Mouse (Mus musculus) MEL (cell line): Measurements from ENCODE around the gene Nudt15. TPM values are rescaled to one million over a fixed set of nuclear protein-coding genes. Genes with fewer than 3 reads are reported as not detected.

Experiments used
- DNase-seq: peaks from one replicate; pipeline ENCODE4 v3.0.0; 2011; ENCODE audit warnings: low read depth, low spot score
- H3K27ac ChIP-seq: 2 replicates; pipeline ENCODE4 v1.5.1; 2012; ENCODE audit warnings: low read depth, mild to moderate bottlenecking, control low read depth, low read length, moderate library complexity; ENCODE audit not compliant: control insufficient read depth
- H3K27me3 ChIP-seq, 2 experiments: fragments of 150-350 bp in 1 of 2; sonication (generic) in 1 of 2; 2 replicates each; pipeline ENCODE4 v1.6.1; 2012; ENCODE audit warnings: low read length in 2 of 2, mild to moderate bottlenecking in 2 of 2, improper control_type of control experiment in 1 of 2, moderate library complexity in 1 of 2; ENCODE audit not compliant: insufficient read depth in 2 of 2, control insufficient read depth in 1 of 2
- H3K36me3 ChIP-seq, 2 experiments: 2 replicates each; pipeline ENCODE4 v1.6.1; 2012 to 2014; ENCODE audit warnings: low read length in 2 of 2, improper control_type of control experiment in 1 of 2, inconsistent platforms in 1 of 2, mild to moderate bottlenecking in 1 of 2; ENCODE audit not compliant: insufficient read depth in 2 of 2, control insufficient read depth in 1 of 2
- H3K4me1 ChIP-seq, 2 experiments: fragments of 150-350 bp in 1 of 2; sonication (generic) in 1 of 2; 2 replicates each; pipeline ENCODE4 v1.6.1; 2012; ENCODE audit warnings: low read length in 2 of 2, improper control_type of control experiment in 1 of 2, mild to moderate bottlenecking in 1 of 2; ENCODE audit not compliant: insufficient read depth in 2 of 2, control insufficient read depth in 1 of 2
- H3K4me3 ChIP-seq, 2 experiments: fragments of 150-350 bp in 1 of 2; sonication (generic) in 1 of 2; 2 replicates each; pipeline ENCODE4 v1.5.1; 2012; ENCODE audit warnings: low read depth in 2 of 2, low read length in 2 of 2, mild to moderate bottlenecking in 2 of 2, moderate library complexity in 2 of 2, control low read depth in 1 of 2, improper control_type of control experiment in 1 of 2; ENCODE audit not compliant: control insufficient read depth in 1 of 2, insufficient read depth in 1 of 2
- H3K79me2 ChIP-seq: 2 replicates; pipeline ENCODE4 v1.6.1; 2012; ENCODE audit warnings: mild to moderate bottlenecking, low read length, moderate library complexity; ENCODE audit not compliant: control insufficient read depth, poor library complexity, insufficient read depth
- H3K9ac ChIP-seq: 2 replicates; pipeline ENCODE4 v1.6.1; 2012; ENCODE audit warnings: low read depth, mild to moderate bottlenecking, control low read depth, low read length, moderate library complexity; ENCODE audit not compliant: control insufficient read depth, poor library complexity, severe bottlenecking
- H3K9me3 ChIP-seq: fragments of 150-350 bp; sonication (generic); replicated peaks from 2 replicates; pipeline ENCODE4 v1.6.1; 2012; ENCODE audit warnings: mild to moderate bottlenecking, low read length, improper control_type of control experiment, moderate library complexity; ENCODE audit not compliant: insufficient read depth
- CHD1 ChIP-seq: IDR thresholded peaks from 2 replicates; pipeline ENCODE4 v1.6.1; 2012; ENCODE audit warnings: low read depth, mild to moderate bottlenecking, inconsistent platforms, low read length, improper control_type of control experiment
- ELF1 ChIP-seq: IDR thresholded peaks from 2 replicates; pipeline ENCODE4 v1.6.1; 2014; ENCODE audit warnings: low read depth, mild to moderate bottlenecking, inconsistent platforms, low read length, improper control_type of control experiment, moderate library complexity
- ETS1 ChIP-seq: IDR thresholded peaks from 2 replicates; pipeline ENCODE4 v1.6.1; 2012; ENCODE audit warnings: low read depth, mild to moderate bottlenecking, inconsistent platforms, low read length, improper control_type of control experiment, moderate library complexity
- KAT2A ChIP-seq: conservative IDR thresholded peaks from 2 replicates; pipeline ENCODE4 v1.6.1; 2012; ENCODE audit warnings: low read depth, low read length, improper control_type of control experiment, inconsistent platforms
- MAX ChIP-seq: IDR thresholded peaks from 2 replicates; pipeline ENCODE4 v1.6.1; 2011; ENCODE audit warnings: low read length, improper control_type of control experiment
- MYB ChIP-seq: IDR thresholded peaks from 2 replicates; pipeline ENCODE4 v1.6.1; 2011; ENCODE audit warnings: mild to moderate bottlenecking, low read depth, low read length, improper control_type of control experiment
- MYC ChIP-seq: IDR thresholded peaks from 2 replicates; pipeline ENCODE4 v1.6.1; 2011; ENCODE audit warnings: low read depth, mild to moderate bottlenecking, low read length, improper control_type of control experiment, moderate library complexity
- NRF1 ChIP-seq: IDR thresholded peaks from 2 replicates; pipeline ENCODE4 v1.6.1; 2014; ENCODE audit warnings: low read depth, mild to moderate bottlenecking, inconsistent platforms, low read length, improper control_type of control experiment, moderate library complexity; ENCODE audit not compliant: poor library complexity, insufficient read depth, severe bottlenecking
- POLR2A ChIP-seq, 2 experiments: IDR thresholded peaks; 2 replicates each; pipeline ENCODE4 v1.6.1; 2011 to 2012; ENCODE audit warnings: low read length in 2 of 2, mild to moderate bottlenecking in 2 of 2, control low read depth in 1 of 2, improper control_type of control experiment in 1 of 2, low read depth in 1 of 2, moderate library complexity in 1 of 2; ENCODE audit not compliant: control insufficient read depth in 1 of 2, insufficient read depth in 1 of 2, poor library complexity in 1 of 2
- POLR2AphosphoS5 ChIP-seq: IDR thresholded peaks from 2 replicates; pipeline ENCODE4 v1.6.1; 2012; ENCODE audit warnings: low read depth, borderline replicate concordance, mild to moderate bottlenecking, inconsistent platforms, low read length, moderate library complexity, mixed read lengths
- RAD21 ChIP-seq: IDR thresholded peaks from 2 replicates; pipeline ENCODE4 v1.6.1; 2011; ENCODE audit warnings: mild to moderate bottlenecking, low read depth, low read length, improper control_type of control experiment
- RCOR1 ChIP-seq: IDR thresholded peaks from 2 replicates; pipeline ENCODE4 v1.6.1; 2012; ENCODE audit warnings: low read depth, mild to moderate bottlenecking, inconsistent platforms, low read length, improper control_type of control experiment
- SIN3A ChIP-seq: IDR thresholded peaks from 2 replicates; pipeline ENCODE4 v1.6.1; 2012; ENCODE audit warnings: low read length, improper control_type of control experiment, inconsistent platforms
- TCF12 ChIP-seq: IDR thresholded peaks from 2 replicates; pipeline ENCODE4 v1.6.1; 2014; ENCODE audit warnings: low read depth, mild to moderate bottlenecking, inconsistent platforms, low read length, improper control_type of control experiment, moderate library complexity
- USF1 ChIP-seq: IDR thresholded peaks from 2 replicates; pipeline ENCODE4 v1.6.1; 2014; ENCODE audit warnings: low read depth, mild to moderate bottlenecking, inconsistent platforms, low read length, improper control_type of control experiment, moderate library complexity
- ZNF384 ChIP-seq: IDR thresholded peaks from 2 replicates; pipeline ENCODE4 v1.6.1; 2012; ENCODE audit warnings: low read depth, mild to moderate bottlenecking, inconsistent platforms, low read length, improper control_type of control experiment
- polyA plus RNA-seq, 2 experiments: library from polyadenylated mRNA; stranded (reverse) in 1 of 2; unstranded in 1 of 2; fragments of >175 nt in 1 of 2; fragments of >200 nt in 1 of 2; gene quantifications; 2 replicates each; pipeline versions ENCODE4 v1.2.1 to v1.2.4; 2012; ENCODE audit warnings: low replicate concordance in 2 of 2, low read depth in 1 of 2; ENCODE audit not compliant: insufficient read length in 2 of 2, insufficient read depth in 1 of 2, missing spikeins in 1 of 2
- total RNA-seq: library from RNA; depleted of rRNA; stranded (reverse); fragments of 300-350 nt; gene quantifications from 2 replicates; pipeline ENCODE4 v1.2.3, GENCODE M21; 2012; rRNA removed

The Nudt15 gene
- total and polyA plus RNA-seq, 3 experiments = 8.8 to 12.3 TPM; not detected in 1

GRCm38 (mm10) chr14:73470593-73470992 lies 77.4 kb downstream of the Nudt15 start:
- H3K27me3 ChIP-seq = peaks cover 2 to 3% of the 10 kb centered on the region in 2 experiments
- H3K4me1 ChIP-seq = peaks cover 0 to 10% of the 10 kb centered on the region in 2 experiments; a peak in 2 of 4 replicates
- H3K27ac ChIP-seq = no peak overlapping the region
- TF ChIP-seq ELF1 (no peak), NRF1 (no peak), KAT2A (no peak), MYC (no peak), POLR2A (IDR thresholded peaks at IDR 0.05; ENCODE audit: control insufficient read depth in 1 of 2, insufficient read depth in 1 of 2, low read depth in 1 of 2, low read length in 2 of 2, poor library complexity in 1 of 2) (no peak), RAD21 (no peak), ZNF384 (no peak), MYB (no peak), SIN3A (no peak), TCF12 (no peak), RCOR1 (no peak), POLR2AphosphoS5 (no peak), ETS1 (no peak), USF1 (no peak), CHD1 (no peak)
- no peaks in the 10 kb centered on the region for H3K9me3 ChIP-seq
- no peak for DNase-seq
- no peaks in the 10 kb centered on the region for H3K79me2 ChIP-seq
- H3K9ac ChIP-seq = no peak overlapping the region
- no peak overlapping the region for H3K4me3 ChIP-seq
- H3K36me3 ChIP-seq = peaks cover 0 to 8% of the 10 kb centered on the region in 2 experiments; a peak in 2 of 4 replicates

GRCm38 (mm10) chr14:73469506-73469905 lies 78.5 kb downstream of the Nudt15 start:
- Histone ChIP-seq H3K27me3 (peaks cover 2 to 3% of the 10 kb centered on the region in 2 experiments), H3K36me3 (peaks cover 0 to 5% of the 10 kb centered on the region in 2 experiments; a peak in 2 of 4 replicates), H3K4me1 (peaks cover 0 to 5% of the 10 kb centered on the region in 2 experiments; a peak in 2 of 4 replicates), H3K79me2 (no peaks in the 10 kb centered on the region), H3K4me3 (no peak overlapping the region), H3K9me3 (no peaks in the 10 kb centered on the region), H3K27ac (no peak overlapping the region), H3K9ac (no peak overlapping the region)
- no peak for DNase-seq
- no peak for TF ChIP-seq MYB
- TF ChIP-seq MAX = no peak
- TF ChIP-seq, all 39 proteins: peak for 0

Other genes starting within 250 kb of the Nudt15 start
- 6.3 and 7.8 TPM in 2 replicates for gene Rb1, start 222.4 kb downstream of the Nudt15 start, total RNA-seq
- gene Rb1, start 222.4 kb downstream of the Nudt15 start, polyA plus RNA-seq = 10 to 100 TPM in 1 of 2 experiments, not detected in 1; 13.2 TPM
- 54.0 and 56.3 TPM in 2 replicates for gene Itm2b, start 163.0 kb downstream of the Nudt15 start, total RNA-seq
- 100 to 1,000 TPM; 101 to 312 TPM for gene Itm2b, start 163.0 kb downstream of the Nudt15 start, polyA plus RNA-seq
- gene Med4, start 38.2 kb downstream of the Nudt15 start, total RNA-seq = 62.2 and 65.2 TPM in 2 replicates
- gene Med4, start 38.2 kb downstream of the Nudt15 start, polyA plus RNA-seq = 10 to 100 TPM in 1 of 2 experiments, not detected in 1; 69.2 TPM
- gene Sucla2, start 22.9 kb downstream of the Nudt15 start, total RNA-seq = 59.4 and 63.0 TPM in 2 replicates
- gene Sucla2, start 22.9 kb downstream of the Nudt15 start, polyA plus RNA-seq = 10 to 100 TPM; 61.6 to 65.5 TPM
- gene Gm21750, start 113.0 kb upstream of the Nudt15 start, total RNA-seq = not detected in 2 replicates
- gene Gm21750, start 113.0 kb upstream of the Nudt15 start, polyA plus RNA-seq = not detected